Mouse (Mus musculus) megakaryocyte-erythroid progenitor cell, adult 5-6 weeks (primary cell): ENCODE results near the gene Frmd8. TPM values are rescaled to one million over a fixed set of nuclear protein-coding genes. Genes with fewer than 3 reads are reported as not detected.

Experiments
- ATAC-seq: replicated peaks from 2 replicates; pipeline ENCODE4 v1.8.0; 2016; ENCODE audit warnings: mild to moderate bottlenecking, inconsistent platforms; ENCODE audit not compliant: severe bottlenecking, poor library complexity, low FRiP score, low TSS enrichment
- total RNA-seq, 2 experiments: library from RNA; stranded (forward) in 1 of 2; stranded (reverse) in 1 of 2; fragments of 200-1000, 215-1000 nt in 1 of 2; fragments of >200 nt in 1 of 2; fragmentation: Nextera tagmentation in 1 of 2; gene quantifications; 2 replicates each; pipeline ENCODE4 v1.2.3; 2014 to 2017

Gene Frmd8
- total RNA-seq (2014; fragmentation: Nextera tagmentation): 12.5 and 14.1 TPM in 2 replicates
- 10.7 and 14.3 TPM in 2 replicates for total RNA-seq (2017)

DNA sequence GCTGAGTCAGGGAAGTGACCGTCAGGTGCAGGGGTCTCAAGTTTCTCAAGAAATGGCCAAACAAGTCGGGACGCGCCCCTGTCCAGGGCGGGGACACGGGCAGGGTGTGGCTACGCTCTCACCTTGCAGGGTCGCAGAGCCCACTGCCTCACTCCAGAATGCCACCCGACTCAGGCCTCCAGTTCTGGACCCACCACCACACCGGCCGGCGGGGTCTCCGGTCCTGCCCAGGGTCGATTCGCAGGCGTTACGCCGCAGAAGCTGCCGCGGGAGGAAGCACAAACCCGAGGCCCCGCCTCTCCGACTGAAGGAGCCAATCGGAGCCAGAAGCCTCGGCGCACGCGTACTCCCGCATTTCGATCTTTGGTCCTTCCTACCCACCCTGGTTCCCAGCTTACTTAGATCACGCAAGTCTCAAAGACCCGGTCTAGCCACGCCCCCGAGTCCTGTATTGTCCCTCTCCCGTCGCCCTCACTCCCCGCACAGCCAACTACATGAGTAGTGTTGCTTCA lies at the start of gene Frmd8:
Frmd8 (minus strand) TSS at position 306 of the 512 bp plus-strand sequence.
- peak; percentile 79 for ATAC-seq

DNA sequence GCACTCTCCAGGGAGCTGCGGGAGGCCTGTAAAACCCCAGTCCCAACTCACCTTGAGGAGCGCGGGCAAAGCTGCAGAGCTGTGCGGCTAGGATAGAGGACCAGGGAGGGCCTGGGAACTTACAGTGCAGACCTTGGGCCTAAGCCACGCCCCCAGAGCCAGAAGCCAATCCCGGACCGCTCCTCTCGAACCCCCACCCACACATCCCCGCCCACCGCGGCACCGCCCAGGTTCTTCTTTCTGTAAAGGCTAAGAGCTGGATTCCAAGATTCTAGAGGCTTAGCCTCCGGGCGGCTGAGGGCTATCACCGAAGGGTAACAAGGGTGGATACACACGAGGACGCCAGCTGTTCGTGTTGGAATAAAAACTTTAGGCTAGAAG lies 49.6 kb upstream of the Frmd8 start, which contains the start of gene Cdc42ep2:
Cdc42ep2 (minus strand) TSS at position 104 of the 381 bp plus-strand sequence.
- ATAC-seq: peak; percentile 76

DNA sequence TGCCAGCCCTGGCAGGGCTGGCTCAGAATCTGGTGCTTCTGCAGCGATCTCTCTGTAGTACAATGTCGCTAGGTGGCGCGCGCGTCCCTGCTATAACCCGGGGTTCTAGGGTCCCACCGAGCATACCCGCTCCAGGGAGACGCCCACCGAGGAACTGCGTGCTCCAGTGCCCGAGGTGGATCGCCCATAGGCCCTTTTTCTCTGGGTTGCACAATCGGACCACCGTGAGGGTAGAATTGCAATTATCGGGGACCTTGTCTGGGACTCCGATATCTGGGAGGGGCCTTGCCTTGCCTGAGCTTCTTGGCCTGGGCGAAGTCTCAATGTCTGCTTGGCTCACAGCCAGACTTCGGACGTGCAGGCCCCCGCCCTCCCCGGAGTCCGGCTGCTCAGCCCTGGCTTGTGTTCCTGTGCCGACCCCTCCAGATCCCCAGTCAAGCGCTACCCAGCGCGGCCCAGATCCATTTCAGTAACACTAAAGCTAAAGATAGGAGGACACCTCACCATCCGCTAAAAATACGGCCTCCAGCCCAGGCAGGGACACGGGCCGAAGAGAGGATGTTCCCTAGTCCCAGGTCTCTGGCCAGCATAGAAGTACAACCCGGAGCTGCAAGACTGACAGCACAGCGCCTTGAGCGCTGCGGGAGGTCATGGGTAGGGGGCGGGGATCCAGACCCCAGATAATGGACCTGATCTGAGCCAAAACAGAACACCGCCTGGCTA lies 49.1 kb upstream of the Frmd8 start:
- peak; percentile 31 for ATAC-seq

DNA sequence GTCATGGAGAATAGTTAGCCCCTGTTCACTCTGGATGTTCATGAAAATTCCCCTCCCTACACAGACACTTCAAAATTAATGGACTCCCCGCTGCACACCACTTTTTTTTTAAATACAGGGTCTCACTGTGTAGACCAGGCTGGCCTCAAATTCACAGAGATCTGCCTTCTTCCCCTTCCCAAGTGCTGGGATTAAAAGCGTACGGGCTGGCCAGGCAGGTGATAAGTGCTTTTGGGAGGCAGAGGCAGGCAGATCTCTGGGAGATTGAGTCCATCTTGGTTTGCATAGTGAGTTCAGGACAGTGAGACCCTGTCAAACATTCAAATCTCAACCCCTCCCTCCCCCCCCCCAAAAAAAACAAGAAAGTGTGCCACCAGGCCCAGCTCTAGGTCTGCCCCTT lies 47.9 kb upstream of the Frmd8 start:
- no peak for ATAC-seq

DNA sequence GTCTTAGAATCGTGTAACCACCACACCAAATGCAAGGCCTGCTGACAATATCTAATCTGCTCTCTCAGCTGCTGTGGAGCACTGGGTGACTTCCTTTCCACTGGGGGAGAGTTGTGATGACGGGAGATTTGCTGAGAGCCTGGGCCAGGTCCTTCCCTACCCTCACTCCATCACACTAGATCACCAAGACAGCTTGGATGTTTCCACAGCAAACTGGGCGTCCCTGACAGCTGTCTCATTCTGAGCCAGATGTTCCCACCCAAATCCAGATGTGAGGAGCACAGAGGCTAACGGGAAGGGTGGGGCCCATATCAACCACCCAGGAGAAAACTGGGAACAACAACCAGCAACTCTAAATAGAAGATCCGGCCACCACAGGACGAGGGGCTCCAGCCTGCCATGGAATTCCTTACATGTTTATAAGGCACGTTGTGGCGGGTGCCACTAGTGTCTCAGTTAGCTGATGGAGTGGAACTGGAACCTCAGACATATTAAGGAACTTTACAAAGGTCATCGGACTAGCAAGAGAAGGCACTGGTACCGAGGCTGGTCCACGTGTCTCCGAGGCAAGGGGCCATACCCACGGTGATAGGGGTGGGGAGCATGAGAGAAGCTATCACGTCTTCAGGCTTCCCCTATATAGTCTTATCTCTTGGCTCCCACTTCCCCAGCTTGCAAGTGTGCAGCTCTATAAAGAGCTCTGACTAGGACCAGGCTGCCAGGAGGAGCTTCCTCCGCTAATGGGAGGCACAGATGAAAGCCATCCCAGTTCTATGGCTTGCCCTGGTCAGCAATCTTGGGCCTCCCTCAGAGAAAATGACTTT lies 47.3 kb upstream of the Frmd8 start:
- peak; percentile 62 for ATAC-seq

DNA sequence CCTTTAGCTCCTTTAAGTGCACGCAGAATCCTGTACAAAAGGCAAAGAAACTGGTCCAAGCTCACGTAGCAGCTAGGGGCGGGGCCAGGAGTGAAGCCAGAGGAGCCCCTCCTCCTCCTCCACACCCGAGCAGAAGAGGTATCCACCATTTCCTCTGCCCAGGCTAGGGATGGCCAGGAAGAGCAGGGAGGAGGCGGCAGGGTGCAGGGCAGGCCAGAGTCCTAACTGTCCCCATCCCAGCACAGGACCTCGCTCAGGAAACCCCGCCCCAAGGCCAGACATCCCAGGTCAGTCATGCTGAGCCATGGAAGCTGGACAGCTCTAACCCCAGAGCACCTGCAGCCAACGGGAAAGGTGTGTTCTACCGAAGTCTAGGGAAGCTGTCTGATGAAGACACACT lies 46.6 kb upstream of the Frmd8 start:
- ATAC-seq: 0 out of 2 replicates have a peak, but pooled peaks have one; percentile 0

DNA sequence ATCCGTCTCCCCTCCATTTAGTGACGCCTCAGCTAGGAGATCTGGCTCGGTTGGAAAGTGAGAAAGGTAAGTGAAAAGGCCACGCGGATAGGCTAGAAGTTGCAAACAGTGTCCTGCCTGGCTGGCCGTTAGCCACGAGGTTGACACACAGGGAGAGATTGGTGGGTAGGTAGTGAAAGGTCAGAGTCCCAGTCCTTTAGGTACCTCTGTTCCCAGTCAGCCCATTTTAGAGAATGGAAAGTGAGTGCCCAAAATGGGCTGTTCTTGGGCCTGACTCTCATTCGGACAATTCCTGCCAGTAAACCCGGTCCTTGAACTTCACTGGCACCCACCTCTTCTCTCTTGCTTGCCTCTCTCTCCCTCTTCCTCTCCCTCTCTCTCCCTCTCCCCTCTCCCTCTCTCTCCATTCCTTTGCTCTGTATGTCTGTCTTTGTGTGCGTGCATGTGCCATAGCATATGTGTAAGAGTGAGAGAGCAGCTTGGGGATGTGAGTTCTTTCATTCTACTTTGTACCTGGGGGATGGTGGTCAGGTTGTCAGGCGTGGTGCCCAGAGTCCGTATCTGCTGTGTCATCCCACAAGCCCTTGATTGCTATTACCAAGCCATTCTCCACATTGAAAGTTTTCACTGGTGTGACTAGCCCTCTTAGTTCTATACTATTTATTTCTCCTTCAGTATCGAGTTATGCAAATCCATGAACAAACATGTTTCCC lies 38.1 kb upstream of the Frmd8 start, which contains the start of gene Dpf2:
Dpf2 (minus strand) TSS at position 4 of the 713 bp plus-strand sequence.
- ATAC-seq: peak; percentile 27; the same call in 1 of the 2 replicates

DNA sequence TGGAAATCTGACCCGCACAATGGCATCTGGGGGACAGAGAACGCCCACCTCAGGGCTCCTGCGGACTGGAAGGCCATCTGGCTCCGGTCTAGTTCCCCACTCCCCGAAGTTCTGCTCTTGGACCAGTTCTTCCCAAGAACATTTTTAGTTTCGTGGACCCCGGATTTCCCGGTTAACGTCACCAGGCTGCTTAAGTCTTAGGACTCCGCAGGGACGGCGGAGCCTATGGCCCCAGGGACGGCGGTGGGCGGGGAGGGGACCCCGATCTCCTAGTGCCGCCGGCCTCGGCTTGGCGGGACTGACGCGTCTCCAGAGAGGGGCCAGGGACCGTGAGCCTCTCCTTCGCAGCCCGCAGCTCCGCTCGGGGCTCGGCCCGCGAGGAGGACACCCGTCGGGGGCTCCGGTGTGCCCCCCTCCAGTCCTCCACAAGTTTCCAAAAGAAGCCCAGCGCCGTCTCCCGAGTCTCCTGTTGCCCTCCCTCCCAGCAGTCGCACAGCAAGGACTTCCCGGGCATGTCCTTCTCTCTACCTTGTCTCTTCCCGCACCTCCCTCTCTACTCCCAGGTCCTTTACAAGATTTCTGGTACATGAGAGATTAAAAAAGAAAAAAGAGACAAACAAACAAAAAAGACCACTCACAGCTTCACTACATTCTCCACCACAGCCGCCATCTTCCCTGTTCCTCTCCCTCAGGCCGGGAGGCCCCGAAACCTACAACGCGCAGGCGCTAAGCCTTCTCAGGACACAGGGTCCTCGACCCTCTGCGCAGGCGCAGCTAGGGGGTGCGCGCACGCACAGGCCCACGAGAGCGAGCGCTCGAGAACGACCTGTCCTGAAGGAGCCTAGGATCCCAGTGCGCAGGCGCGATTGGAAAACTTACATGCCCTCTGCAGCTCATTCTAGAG lies 37.3 kb upstream of the Frmd8 start:
- peak; percentile 94 for ATAC-seq

DNA sequence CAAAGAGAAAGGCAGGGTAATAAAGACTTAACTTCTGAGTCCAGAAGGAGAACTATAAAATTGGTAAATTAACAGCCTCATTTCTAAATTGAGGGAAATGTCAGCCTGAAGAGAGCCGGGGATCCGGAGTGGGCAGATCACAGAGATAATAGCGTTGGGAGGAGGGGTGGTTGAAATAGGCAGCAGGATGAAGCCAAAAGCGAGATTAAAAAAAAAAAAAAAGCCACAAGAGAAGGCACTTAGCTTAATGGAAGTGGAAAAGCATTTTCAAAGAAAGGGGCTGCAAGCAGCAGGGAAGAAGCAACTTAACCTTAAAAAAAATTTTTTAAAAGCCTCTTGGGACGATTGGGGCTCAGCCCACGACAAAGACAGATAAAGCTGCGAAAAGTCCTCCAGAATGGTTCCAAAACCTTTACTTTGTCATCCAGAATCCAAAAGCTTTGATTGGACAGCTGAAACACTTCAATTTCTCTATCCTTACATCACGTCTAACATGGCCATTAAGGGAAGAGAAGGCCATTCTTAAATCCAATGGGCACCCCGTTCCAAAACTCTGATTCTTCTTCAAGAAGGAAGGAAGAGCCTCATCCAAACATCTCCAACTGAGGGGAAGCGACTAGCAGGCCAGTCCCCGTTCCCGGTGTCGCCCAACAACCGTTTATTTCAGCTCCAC lies 36.5 kb upstream of the Frmd8 start:
- no peak for ATAC-seq

DNA sequence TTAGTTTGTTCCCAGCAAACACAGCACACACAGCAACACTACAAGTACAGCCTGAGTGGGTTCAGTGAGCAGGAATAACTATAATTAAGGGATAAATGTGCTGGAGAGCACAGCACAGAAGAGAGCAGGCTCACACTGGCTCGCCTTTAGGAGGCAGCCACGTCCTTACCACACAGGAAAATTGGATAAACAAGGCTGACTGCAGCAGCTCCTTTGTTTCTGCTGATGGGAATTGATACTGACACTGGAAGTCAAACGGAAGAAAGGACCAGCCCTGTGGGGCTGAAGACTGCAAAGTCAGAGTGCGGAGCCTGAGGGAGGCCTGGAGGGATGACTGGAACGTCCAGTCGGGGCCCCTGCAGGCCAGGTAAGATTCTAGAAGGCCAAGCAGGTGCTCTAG lies 35.1 kb upstream of the Frmd8 start:
- no peak for ATAC-seq

DNA sequence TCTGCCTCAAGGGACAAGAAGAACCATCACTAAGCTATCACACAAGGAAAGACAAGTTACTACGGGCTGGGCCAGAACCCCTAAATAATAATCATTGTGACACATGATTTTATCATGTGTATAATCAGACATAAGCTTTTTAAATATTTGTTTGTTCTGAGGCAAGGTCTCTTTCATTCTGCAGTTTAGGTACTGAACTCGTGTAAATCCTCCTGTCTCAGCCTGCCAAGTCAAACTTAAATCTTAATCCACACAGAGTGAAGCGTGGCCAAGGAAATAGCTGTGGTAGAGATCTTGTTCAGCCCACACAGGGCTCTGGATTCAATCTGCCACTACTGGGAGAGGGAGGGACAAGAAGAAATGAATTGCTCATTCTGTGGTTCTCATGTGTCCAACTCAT lies 32.2 kb upstream of the Frmd8 start:
- no peak for ATAC-seq

DNA sequence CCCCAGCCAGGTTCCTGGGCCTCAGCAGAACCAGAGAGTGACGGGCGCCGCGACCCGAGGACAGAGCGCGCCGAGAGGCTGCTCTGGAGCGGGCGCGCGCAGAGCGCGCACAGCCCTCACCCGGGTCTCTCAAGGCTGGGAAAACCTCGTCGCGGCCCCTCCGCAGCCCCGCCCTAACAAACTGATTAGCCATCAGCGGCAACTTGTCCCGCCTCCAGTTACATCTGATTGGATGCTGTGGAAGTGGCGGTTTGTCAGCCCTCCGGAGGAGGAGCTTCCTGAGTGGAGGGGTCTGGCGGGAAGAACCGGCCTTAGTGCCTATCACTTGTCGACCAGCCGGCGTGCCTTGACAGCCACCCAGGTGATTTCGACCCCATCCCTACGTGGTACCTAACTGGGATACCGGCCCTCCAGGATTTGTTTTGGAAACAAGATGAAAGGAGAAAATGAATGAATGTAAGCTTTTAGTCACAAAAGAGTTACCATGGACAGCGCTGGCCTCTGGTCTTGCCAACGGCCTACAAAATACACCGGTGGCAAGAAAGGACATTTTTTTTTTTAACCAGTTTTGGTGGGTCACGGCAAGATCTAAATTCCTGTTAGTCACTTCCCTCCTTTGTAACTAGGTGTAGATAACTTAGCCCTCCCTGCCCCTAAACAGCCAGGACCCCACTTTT lies 19.1 kb upstream of the Frmd8 start, which contains the start of gene Tigd3:
Tigd3 (minus strand) TSS at position 148 of the 677 bp plus-strand sequence.
- peak; percentile 95 for ATAC-seq

DNA sequence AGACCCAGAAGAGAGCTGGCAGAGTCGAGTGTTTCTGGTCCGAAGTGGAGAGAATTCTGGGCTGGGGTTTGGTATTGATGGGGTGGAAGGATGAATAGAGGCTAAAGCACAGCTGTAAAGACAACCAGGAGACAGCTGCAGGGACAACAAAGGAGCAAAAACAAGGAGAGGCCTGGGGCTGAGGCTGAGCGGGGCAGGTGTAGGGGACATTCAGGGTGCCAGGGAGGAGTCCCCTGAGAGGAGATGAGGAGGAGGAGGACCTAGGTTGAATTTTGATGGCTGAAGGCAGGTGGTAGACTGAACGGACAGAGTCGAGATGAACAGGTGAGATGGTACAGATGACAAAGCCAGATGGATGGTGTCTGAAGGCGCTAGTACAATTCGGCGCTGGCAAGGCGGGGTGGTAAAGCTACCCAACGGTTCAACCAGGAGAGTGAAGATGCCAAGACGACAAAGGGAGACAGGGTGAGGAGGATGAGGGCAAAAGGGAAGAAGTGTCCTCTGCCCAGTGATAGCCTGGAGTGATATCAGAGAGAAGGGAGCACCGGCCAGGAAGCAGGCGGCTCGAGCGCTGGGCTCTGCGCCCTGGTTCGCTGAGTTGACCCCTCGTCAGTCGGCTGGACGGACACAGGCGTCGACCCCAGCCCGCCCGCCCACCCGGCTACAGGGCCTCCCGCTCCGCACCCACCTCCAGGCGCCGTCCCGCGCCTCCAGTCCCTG lies 18.4 kb upstream of the Frmd8 start:
- ATAC-seq: no peak

DNA sequence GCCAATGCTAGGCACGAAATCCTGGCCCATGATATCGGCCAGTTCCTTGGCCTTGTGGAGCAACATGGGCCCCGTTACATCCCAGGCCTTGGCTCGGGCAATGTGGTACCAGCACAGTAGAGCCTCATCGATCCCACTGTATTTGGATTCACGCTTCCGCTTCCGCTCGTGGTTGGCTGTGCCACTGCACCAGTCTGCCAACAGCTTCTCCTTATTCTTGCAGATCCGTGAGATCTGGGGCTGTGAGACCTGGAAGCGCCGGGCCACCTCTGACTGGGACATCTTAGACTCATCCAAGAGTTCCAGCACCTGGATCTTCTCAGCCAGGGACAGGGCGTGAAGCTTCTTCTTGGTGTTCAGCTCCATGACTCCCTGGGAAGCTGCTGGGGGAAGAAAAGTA lies 17.7 kb upstream of the Frmd8 start:
- no peak for ATAC-seq

DNA sequence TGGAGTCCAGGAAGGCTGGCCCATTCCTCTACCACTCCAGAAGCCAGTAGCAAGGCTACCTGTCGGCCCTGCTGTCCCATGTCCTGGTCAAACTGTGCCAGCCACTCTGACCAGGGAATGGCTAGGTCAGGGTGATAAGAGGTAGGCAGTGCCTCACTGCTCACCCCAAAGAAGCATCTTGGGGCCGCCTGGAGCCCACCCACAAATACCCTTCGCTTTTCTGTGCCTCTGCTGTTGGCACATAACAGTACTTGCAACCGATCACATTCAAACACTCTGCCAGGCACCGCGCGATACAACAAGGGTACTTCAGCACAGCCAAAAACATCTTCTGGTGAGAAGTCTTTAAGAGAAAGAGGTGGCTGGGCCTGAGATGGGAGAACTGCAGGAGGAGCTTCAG lies 17.2 kb upstream of the Frmd8 start:
- no peak for ATAC-seq

DNA sequence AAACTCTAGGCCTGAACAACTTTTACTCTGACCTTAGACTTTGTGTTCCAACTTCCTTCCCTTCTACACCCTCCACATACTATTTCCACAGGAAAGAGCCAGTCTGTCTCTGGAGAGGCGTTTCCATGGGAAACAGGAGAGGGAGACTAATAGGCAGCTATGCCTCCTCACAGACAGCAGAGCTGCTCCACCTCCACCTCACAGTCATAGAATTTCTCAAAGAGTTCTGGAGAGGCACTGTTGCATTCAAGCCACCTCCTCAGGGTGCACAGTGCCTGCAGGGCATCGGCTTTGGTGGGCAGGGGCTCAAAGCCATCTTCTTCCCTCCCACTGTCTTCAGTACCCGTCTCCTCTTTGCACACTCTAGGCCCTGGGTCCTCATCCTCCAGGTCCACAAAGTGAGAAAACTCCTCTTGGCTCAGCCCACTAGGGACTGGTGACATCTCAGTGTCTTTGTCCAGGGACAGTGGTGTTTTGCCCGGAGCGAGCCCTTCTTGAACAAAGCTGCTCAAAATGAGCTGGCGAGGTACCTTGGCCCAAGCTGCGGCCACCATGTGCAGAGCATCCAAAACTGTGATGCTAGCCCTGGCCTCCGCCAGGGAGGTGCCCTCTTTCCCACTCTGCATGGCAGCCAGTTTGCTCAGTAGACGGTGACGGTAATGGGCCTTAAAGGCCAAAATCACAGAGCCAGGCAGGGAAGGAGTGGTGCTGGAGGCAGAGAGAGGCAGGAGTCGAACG lies 16.6 kb upstream of the Frmd8 start:
- ATAC-seq: no peak
